Mouse (Mus musculus): Measurements from ENCODE around the gene Nolc1. TPM values are rescaled to one million over a fixed set of nuclear protein-coding genes. Genes with fewer than 3 reads are reported as not detected.

The Nolc1 gene
- polyA plus RNA-seq, 1 experiment from 2014 or later, result 37.0 TPM

DNA sequence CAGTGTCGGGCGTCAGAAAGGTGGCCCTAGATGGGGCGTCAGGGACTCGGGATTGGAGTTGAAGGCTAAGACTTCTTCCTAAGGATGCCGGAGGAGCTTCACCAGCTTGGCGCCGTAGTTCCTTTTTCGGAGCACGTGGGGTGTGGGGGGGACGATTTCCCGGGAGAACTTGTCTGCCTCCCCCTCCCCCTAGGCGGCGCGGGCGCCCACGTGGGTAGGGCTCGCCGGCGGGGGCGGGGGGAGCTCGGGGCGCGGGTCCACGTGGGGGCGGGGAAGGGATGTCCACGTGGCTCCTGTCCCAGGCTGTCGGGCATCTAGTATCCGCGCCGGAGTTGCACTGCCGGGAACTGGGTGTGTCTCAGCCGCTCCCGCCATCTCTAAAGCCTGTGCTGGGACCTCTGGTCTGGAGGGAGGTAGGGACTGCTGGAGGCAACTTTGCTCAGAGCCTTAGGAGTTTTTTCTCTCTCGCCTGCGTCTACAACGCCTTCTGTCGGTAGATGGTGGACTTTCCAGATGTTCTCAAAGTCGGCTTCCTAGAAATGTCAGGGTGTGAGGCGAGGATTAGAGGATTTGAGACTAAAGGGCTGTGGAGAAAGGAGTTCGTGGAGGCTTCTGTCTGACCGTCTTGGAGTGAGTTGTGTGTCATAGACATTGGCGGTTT is 18.6 kb upstream of the Nolc1 start:
- Histone ChIP-seq H3K9me3 (replicated peaks) (no peaks in the 10 kb centered on the region), H3K4me1 (replicated peaks) (peaks cover 30% of the 10 kb centered on the region), H3K4me3 (peak overlapping the region; percentile 86), H3K4me2 (peak overlapping the region; percentile 81), H3K27ac (peak overlapping the region; percentile 95), H3K9ac (peak overlapping the region; percentile 74), H3K36me3 (peaks cover 6% of the 10 kb centered on the region), H3K27me3 (no peaks in the 10 kb centered on the region)
- ATAC-seq (replicated peaks; ENCODE audit: insufficient number of reproducible peaks, insufficient read depth, low FRiP score, low read depth), result peak; percentile 78
- WGBS, result under 1% methylated on average over 41 of the region's 42 CpGs

- no peak for ATAC-seq (replicated peaks; ENCODE audit: insufficient number of reproducible peaks, insufficient read depth, low FRiP score, low read depth)
- peaks cover 20% of the 10 kb centered on the region for H3K36me3 ChIP-seq
- H3K27me3 ChIP-seq, result no peaks in the 10 kb centered on the region
- peak overlapping the region; percentile 86; the same call in 1 of the 2 replicates for H3K4me3 ChIP-seq
- no peaks in the 10 kb centered on the region for H3K9me3 ChIP-seq (replicated peaks)
- 0 out of 2 replicates have a peak overlapping the region, but pooled peaks have one; percentile 74 for H3K9ac ChIP-seq
- 91% methylated on average over 7 of the region's 7 CpGs for WGBS
- H3K4me1 ChIP-seq (replicated peaks), result peaks cover 30% of the 10 kb centered on the region
- no peak overlapping the region for H3K27ac ChIP-seq
- peak overlapping the region; percentile 81; the same call in 1 of the 2 replicates for H3K4me2 ChIP-seq
Observed at GRCm38 (mm10) chr19:46058466-46058865, 17.2 kb upstream of the Nolc1 start.

GRCm38 (mm10) chr19:46060845-46061244 is 14.8 kb upstream of the Nolc1 start:
- H3K4me3 ChIP-seq, result no peak overlapping the region
- ATAC-seq (replicated peaks; ENCODE audit: insufficient number of reproducible peaks, insufficient read depth, low FRiP score, low read depth), result no peak
- H3K9ac ChIP-seq, result no peak overlapping the region
- H3K9me3 ChIP-seq (replicated peaks), result no peaks in the 10 kb centered on the region
- peaks cover 27% of the 10 kb centered on the region for H3K4me1 ChIP-seq (replicated peaks)
- H3K27me3 ChIP-seq, result no peaks in the 10 kb centered on the region
- H3K36me3 ChIP-seq, result peaks cover 43% of the 10 kb centered on the region
- no peak overlapping the region for H3K27ac ChIP-seq
- H3K4me2 ChIP-seq, result no peak overlapping the region
- 56% methylated on average over 6 of the region's 6 CpGs for WGBS

GRCm38 (mm10) chr19:46068054-46068453 is 7.6 kb upstream of the Nolc1 start:
- H3K27me3 ChIP-seq, result no peaks in the 10 kb centered on the region
- H3K27ac ChIP-seq, result no peak overlapping the region
- no peak for ATAC-seq (replicated peaks; ENCODE audit: insufficient number of reproducible peaks, insufficient read depth, low FRiP score, low read depth)
- 75% methylated on average over 10 of the region's 10 CpGs for WGBS
- H3K9me3 ChIP-seq (replicated peaks), result no peaks in the 10 kb centered on the region
- H3K9ac ChIP-seq, result no peak overlapping the region
- H3K4me3 ChIP-seq, result no peak overlapping the region
- H3K4me2 ChIP-seq, result no peak overlapping the region
- H3K4me1 ChIP-seq (replicated peaks), result no peaks in the 10 kb centered on the region
- peaks cover 79% of the 10 kb centered on the region for H3K36me3 ChIP-seq

DNA sequence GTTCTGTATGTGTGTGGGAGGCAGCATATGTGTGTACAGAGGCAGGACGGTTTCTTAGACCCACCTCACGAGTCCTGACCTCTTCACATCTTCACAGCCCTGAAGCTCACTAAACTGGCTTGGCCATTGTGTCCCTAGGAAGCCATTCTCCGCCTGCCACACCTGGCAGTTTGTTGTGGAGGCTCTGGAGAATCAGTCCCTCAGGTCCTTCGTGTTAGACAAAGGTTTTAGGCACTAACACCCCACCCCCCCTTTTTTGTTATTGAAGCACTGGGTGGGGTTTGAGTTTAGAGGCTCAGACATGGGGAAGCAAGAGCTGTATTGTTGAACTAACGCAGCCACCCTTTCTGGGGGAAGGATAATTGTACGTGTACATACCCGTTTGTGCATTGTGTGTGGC is 2.4 kb upstream of the Nolc1 start:
- Histone ChIP-seq H3K9me3 (replicated peaks) (no peaks in the 10 kb centered on the region), H3K4me2 (no peak overlapping the region), H3K27ac (no peak overlapping the region), H3K4me3 (no peak overlapping the region), H3K4me1 (replicated peaks) (peaks cover 17% of the 10 kb centered on the region), H3K36me3 (peaks cover 34% of the 10 kb centered on the region), H3K9ac (no peak overlapping the region), H3K27me3 (no peaks in the 10 kb centered on the region)
- no peak for ATAC-seq (replicated peaks; ENCODE audit: insufficient number of reproducible peaks, insufficient read depth, low FRiP score, low read depth)
- WGBS, result 88% methylated on average over 7 of the region's 7 CpGs

- no peaks in the 10 kb centered on the region for H3K27me3 ChIP-seq
- no peak overlapping the region for H3K9ac ChIP-seq
- no peak for ATAC-seq (replicated peaks; ENCODE audit: insufficient number of reproducible peaks, insufficient read depth, low FRiP score, low read depth)
- no peak overlapping the region for H3K4me2 ChIP-seq
- WGBS, result 81% methylated on average over 5 of the region's 5 CpGs
- no peak overlapping the region for H3K27ac ChIP-seq
- H3K36me3 ChIP-seq, result peaks cover 30% of the 10 kb centered on the region; the same call in 1 of the 2 replicates
- no peaks in the 10 kb centered on the region for H3K9me3 ChIP-seq (replicated peaks)
- H3K4me1 ChIP-seq (replicated peaks), result peaks cover 17% of the 10 kb centered on the region
- H3K4me3 ChIP-seq, result no peak overlapping the region
Observed at GRCm38 (mm10) chr19:46074266-46074665, 1.4 kb upstream of the Nolc1 start.

- no peak overlapping the region for H3K4me3 ChIP-seq
- no peak for ATAC-seq (replicated peaks; ENCODE audit: insufficient number of reproducible peaks, insufficient read depth, low FRiP score, low read depth)
- no peak overlapping the region for H3K27ac ChIP-seq
- peaks cover 17% of the 10 kb centered on the region for H3K4me1 ChIP-seq (replicated peaks)
- H3K36me3 ChIP-seq, result peaks cover 48% of the 10 kb centered on the region
- WGBS, result 69% methylated on average over 3 of the region's 3 CpGs
- H3K4me2 ChIP-seq, result no peak overlapping the region
- no peaks in the 10 kb centered on the region for H3K27me3 ChIP-seq
- no peak overlapping the region for H3K9ac ChIP-seq
- no peaks in the 10 kb centered on the region for H3K9me3 ChIP-seq (replicated peaks)
Observed at GRCm38 (mm10) chr19:46078535-46078934, 2.9 kb downstream of the Nolc1 start.

GRCm38 (mm10) chr19:46085185-46085584 is 9.5 kb downstream of the Nolc1 start:
- H3K27ac ChIP-seq, result no peak overlapping the region
- no peak overlapping the region for H3K4me3 ChIP-seq
- H3K27me3 ChIP-seq, result no peaks in the 10 kb centered on the region
- H3K9me3 ChIP-seq (replicated peaks), result no peaks in the 10 kb centered on the region
- peaks cover 7% of the 10 kb centered on the region for H3K4me1 ChIP-seq (replicated peaks)
- no peak for ATAC-seq (replicated peaks; ENCODE audit: insufficient number of reproducible peaks, insufficient read depth, low FRiP score, low read depth)
- 94% methylated on average over 8 of the region's 8 CpGs for WGBS
- no peak overlapping the region for H3K9ac ChIP-seq
- peaks cover 53% of the 10 kb centered on the region for H3K36me3 ChIP-seq
- H3K4me2 ChIP-seq, result no peak overlapping the region

- Histone ChIP-seq H3K9me3 (replicated peaks) (no peaks in the 10 kb centered on the region), H3K9ac (no peak overlapping the region), H3K27ac (no peak overlapping the region), H3K27me3 (no peaks in the 10 kb centered on the region), H3K4me3 (no peak overlapping the region), H3K4me2 (no peak overlapping the region), H3K36me3 (peaks cover 41% of the 10 kb centered on the region), H3K4me1 (replicated peaks) (peaks cover 7% of the 10 kb centered on the region)
- no peak for ATAC-seq (replicated peaks; ENCODE audit: insufficient number of reproducible peaks, insufficient read depth, low FRiP score, low read depth)
- WGBS, result 45% methylated on average over 3 of the region's 3 CpGs
Observed at GRCm38 (mm10) chr19:46086337-46086736, 10.7 kb downstream of the Nolc1 start.

DNA sequence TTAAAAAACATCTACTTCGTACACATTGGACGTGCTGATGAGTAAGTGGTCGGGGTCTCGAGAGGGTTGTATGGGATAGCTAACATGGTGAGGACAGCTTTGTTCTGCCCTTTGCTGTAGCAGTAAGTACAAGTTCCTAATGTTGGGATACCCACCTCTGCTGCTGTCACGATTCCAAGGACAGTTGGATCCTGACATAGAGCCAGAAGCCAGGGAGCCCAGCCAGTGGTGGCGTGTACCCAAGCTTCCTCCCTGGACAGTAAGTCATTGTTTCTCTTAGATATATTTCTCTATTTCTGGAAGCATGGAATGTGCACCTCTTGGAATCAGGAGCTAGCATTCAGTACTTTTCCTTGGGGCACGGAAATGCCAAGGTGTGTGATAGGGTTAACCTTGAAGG is 12.2 kb downstream of the Nolc1 start:
- Histone ChIP-seq H3K4me1 (replicated peaks) (peaks cover 7% of the 10 kb centered on the region), H3K4me3 (no peak overlapping the region), H3K36me3 (peaks cover 26% of the 10 kb centered on the region), H3K27ac (no peak overlapping the region), H3K4me2 (no peak overlapping the region), H3K9me3 (replicated peaks) (no peaks in the 10 kb centered on the region), H3K9ac (no peak overlapping the region), H3K27me3 (no peaks in the 10 kb centered on the region)
- ATAC-seq (replicated peaks; ENCODE audit: insufficient number of reproducible peaks, insufficient read depth, low FRiP score, low read depth), result no peak
- WGBS, result 53% methylated on average over 7 of the region's 7 CpGs

GRCm38 (mm10) chr19:46091641-46092040 is 16.0 kb downstream of the Nolc1 start:
- no peak overlapping the region for H3K4me2 ChIP-seq
- H3K9me3 ChIP-seq (replicated peaks), result no peaks in the 10 kb centered on the region
- H3K36me3 ChIP-seq, result no peaks in the 10 kb centered on the region
- no peak overlapping the region for H3K4me3 ChIP-seq
- WGBS, result 80% methylated on average over 4 of the region's 4 CpGs
- no peaks in the 10 kb centered on the region for H3K27me3 ChIP-seq
- no peak for ATAC-seq (replicated peaks; ENCODE audit: insufficient number of reproducible peaks, insufficient read depth, low FRiP score, low read depth)
- peaks cover 7% of the 10 kb centered on the region for H3K4me1 ChIP-seq (replicated peaks)
- no peak overlapping the region for H3K9ac ChIP-seq
- no peak overlapping the region for H3K27ac ChIP-seq

GRCm38 (mm10) chr19:46094144-46094543 is 18.5 kb downstream of the Nolc1 start:
- Histone ChIP-seq H3K9me3 (replicated peaks) (no peaks in the 10 kb centered on the region), H3K4me1 (replicated peaks) (no peaks in the 10 kb centered on the region), H3K27me3 (no peaks in the 10 kb centered on the region), H3K36me3 (no peaks in the 10 kb centered on the region), H3K27ac (no peak overlapping the region), H3K4me2 (no peak overlapping the region), H3K9ac (no peak overlapping the region), H3K4me3 (no peak overlapping the region)
- WGBS, result 83% methylated on average over 2 of the region's 2 CpGs
- no peak for ATAC-seq (replicated peaks; ENCODE audit: insufficient number of reproducible peaks, insufficient read depth, low FRiP score, low read depth)
